Mouse (Mus musculus) left cerebral cortex, adult 18-20 months (tissue): ENCODE data around the gene Nkiras2. TPM values are rescaled to one million over a fixed set of nuclear protein-coding genes. Genes with fewer than 3 reads are reported as not detected.
A peak's percentile ranks its signal among the peaks of the same experiment; 100 is the strongest.
"Not testable (repeated sequence)": the region's sequence is repeated elsewhere in the genome, so short reads cannot be mapped to it uniquely, and the experiment has no call there.

Source experiments
- DNase-seq, 2 experiments: peaks; one replicate each; pipeline ENCODE4 v3.0.0; 2021 to 2022; ENCODE audit warnings: low spot score in 2 of 2, mixed read lengths in 1 of 2
- total RNA-seq, 2 experiments: library from RNA; stranded (reverse); gene quantifications; 2 replicates each; pipeline ENCODE4 v1.2.3; 2021

Nkiras2 gene
- total RNA-seq, 2 experiments from 2014 or later = 11.7 to 13.0 TPM

DNA sequence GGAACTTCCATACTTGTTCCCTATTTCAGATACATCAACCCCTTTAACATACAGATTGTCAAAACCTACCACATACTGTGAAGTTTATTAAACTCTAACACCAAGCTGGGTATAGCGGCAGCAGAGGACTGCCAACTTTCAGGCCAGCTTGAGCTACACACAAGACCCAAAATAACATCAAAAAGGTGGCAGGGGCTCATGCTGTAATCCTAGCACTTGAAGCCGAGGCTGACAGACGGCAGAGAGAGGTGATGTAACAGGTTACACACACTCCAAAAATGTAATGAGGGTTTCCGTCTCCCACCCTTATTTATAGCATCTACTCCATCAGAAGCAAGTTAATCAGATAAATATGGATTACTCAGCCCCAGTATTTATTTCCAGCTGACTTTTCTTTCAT, 23.5 kb upstream of the Nkiras2 start:
- no peak for DNase-seq

DNA sequence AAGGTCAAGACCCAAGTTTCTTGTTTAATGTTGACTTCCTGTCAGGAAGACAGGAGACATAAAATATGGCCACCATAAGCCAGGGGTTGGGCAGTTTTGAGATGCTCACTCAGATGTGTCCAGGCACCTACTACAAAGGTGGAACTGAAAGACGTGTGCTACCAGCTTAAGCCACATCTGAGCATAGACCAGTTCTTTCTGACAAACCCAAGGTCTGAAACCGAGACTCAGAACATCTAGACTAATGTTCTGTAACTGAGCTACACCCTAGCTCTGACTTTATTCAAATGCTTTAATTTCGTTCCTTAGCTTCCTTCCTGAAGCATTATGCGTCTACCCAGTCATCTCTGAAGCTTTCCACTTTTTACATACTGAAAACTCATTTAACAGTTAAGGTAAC, 21.0 kb upstream of the Nkiras2 start:
- no peak for DNase-seq

DNA sequence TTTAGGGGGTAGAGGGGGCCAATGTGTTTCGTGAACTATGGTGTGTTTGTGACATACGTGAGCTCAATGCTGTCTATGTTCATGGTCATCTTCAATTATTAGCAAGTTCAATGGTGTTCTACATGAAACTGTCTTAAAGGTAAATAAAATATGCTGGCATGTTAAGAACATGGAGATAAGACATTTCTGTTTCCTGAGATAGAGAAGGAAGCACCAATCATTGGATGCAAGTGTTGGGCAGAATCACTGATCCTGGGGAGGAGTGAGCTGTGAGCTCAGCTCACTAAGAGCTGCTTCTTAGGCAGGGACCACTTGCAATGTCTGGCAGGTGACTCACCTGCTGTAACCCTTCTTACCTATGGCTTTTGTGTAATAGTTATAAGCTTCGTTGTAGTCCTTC, 17.7 kb upstream of the Nkiras2 start:
- no peak for DNase-seq

DNA sequence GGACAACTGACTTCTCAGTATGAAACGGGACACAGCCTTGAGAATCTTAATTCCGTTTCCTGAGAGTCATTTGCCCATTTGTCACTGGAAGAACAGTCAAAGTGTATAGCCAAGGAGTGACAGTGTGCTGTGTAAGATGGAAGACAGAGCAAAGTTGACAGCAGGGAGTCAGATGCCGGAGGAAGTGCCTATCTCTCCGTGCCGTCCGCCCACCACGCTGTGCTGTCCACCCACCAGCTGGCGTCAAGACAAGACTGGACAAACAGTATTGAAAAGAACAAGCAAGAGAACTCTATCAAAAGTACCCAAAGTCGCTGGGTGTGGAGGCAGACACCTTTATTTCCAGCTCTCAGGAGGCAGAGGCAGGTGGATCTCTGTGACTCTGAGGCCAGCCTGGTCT, 15.9 kb upstream of the Nkiras2 start:
- no peak for DNase-seq

DNA sequence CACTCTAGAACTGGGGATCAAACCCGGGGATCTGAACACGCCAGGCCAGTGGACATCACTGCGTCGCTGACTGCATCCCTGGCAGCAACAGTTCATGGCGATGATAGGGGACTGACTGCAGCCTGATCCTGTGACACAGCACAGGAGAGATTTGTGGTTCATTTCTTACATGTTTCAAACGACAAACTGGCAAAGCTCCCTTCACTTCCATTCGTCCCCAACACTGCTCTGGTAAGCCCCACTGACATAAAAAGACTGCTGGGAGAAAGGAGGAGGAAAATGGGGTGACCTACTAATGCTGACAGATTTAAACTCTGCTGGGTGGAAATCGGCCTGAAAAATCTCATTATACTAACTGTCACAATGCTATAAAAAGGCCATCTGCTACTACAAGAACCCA, 15.2 kb upstream of the Nkiras2 start:
- no peak for DNase-seq

DNA sequence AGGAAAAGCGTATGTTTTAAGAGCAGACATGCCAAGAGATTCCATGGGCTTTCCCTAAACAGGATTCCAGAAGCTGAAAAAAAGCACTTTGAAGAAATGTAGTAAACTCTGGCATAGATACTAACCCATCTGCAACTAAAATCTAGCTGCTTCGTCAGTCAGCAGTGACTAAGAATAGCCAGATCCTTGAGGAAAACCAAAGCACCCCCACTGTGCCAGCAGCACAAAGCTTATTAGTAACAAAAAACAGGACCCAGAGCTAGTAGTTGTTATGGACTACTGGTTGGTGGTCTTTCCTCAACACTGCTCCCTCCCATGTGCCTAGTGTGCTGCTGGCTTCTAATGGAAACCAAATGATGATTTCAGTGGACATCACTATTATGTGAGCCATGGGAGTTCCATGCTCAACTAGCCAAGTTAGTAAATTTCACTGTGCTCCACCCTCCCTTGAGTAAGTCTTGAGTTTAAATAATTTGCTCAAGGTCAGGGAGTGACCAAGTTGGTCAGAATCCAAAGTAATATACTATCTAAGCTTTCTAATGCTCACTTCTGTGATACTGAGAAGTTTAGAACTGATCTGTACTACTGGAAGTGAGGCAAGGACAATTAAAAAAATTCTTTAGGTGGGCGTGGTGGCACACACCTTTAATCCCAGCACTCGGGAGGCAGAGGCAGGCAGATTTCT, 14.6 kb upstream of the Nkiras2 start:
- DNase-seq = peak in 1 of 2 experiments; percentile 19

DNA sequence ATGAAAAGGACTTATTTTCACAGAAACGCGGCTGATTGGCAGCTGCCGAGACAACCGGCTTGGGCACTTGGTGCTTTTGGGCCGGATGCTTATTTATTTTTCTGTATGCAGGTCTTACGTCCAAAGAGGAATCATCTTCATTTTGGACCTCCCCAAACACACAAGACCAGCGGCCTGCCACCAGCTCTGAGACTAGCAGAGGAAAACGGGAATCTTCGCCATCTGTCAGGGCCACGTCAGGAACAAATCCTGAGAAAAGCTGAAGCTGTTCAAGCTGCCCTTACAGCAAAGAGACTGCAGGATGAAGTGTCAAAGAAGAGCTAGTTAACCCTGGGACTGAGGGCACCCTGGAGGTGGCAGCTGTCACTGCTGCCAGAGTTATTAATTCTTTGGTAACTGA, 13.6 kb upstream of the Nkiras2 start:
- no peak for DNase-seq

DNA sequence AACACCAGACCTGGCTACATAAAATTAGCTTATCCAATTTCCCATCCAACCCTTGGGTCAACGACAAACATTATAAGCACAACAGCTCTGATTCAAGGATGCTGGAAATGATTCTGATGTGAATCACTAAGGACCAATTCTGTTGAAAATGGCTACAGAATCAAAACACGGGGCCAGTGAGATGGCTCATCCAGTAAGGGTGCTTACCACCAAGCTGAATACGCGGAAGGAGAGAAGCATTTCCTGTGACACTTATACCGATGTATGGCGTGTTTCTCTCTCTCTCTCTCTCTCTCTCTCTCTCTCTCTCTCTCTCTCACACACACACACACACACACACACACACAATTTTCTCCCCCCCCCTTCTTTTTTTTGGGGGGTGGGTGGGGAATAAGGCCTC, 11.9 kb upstream of the Nkiras2 start:
- DNase-seq = no peak

DNA sequence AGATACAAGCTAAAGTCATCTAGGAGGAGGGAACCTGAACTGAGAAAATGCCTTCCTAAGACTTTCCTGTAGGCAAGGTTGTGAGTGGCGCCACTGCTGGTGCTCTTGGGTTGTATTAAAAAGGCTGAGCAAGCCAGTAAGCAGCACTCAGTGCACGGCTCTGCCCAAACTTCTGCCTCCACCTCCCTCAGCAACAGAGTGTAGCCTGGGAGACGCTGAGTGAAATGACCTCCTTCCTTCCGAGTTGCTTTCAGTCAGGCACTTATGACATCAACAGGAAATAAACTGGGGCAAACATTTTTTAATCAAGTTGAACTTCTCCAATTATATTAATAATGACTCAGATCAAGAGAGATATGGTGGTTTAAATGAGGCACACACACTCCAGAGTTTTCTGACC, 10.2 kb upstream of the Nkiras2 start:
- no peak for DNase-seq

DNA sequence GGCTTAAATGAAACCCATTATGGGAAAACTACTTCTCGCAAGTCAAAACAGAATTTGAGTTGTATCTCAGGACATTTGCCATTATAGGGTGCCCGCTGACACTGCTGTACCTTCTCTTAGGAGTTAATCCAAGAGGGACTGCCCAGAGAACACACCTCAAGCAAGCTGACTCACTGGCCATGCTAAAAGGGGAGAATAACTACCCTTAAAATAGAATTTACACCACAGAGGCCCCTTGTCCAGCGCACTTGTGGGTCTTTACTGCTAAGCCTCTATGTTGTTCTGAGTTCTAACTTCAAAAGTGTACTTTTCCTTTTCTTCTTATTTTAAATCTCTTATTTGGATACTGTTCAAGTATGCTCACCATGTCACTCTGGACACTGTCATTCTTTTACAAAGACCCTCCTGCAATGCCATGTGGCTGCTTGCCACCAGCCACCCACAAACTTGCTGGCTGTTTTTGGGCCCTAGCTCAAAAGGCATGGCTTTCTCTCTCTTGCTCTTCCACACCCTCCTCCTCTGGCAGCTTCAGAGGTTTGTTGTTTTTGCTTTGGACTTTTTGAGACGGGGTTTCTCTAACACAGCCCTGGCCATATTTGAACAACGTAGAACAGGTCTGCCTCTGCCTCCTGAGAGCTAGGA, 9.6 kb upstream of the Nkiras2 start:
- DNase-seq = no peak

DNA sequence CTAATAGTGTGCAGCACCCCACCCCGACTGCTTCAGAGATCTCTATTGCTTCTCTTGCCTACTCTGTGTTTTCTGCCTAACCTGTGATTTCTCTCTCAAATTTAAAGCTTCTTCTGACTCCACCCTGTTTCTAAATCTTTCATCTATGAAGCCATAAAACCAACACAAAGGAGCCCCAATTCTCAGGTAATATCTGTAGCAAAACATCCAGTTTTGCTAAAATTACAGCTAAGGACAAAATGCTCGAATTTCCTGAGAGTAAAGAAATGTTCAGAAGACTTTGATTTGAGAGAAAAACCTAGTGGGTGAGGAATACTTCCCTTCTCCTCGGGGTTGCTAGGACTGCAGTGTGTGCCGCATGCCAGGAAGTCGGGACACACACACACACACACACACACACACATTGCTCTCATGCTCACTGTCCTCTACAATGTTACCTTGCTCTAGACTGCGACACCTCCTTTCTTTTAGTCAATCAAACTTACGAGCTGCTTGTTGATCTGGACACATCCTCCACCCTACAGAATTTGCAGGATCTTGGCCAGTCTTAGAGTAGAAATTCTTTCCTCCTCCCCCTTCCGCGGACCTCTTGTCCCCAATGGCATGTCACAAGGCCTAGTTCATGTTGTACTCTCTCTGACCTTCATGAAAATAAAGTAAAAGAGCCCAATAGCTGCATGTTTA, 8.9 kb upstream of the Nkiras2 start:
- no peak for DNase-seq

DNA sequence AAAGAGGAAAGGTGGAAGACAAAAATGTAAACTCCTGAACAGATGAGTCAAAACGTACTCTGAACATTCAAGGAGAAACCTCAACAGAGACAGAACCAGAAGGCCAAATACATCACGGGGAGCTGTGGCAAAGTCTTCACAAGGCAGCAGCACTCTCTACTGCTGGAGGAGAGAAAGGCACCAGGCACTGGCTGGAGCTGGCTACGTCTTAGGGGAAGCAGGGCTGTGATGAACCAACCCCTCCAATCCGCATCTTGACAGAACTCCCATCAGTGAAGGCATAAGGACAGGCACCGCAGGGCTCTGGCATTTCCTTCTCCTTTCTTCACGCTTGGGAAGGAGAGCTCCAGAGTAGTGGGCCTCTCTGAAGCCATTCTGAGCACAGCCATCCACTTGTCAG, 7.4 kb upstream of the Nkiras2 start:
- no peak for DNase-seq

DNA sequence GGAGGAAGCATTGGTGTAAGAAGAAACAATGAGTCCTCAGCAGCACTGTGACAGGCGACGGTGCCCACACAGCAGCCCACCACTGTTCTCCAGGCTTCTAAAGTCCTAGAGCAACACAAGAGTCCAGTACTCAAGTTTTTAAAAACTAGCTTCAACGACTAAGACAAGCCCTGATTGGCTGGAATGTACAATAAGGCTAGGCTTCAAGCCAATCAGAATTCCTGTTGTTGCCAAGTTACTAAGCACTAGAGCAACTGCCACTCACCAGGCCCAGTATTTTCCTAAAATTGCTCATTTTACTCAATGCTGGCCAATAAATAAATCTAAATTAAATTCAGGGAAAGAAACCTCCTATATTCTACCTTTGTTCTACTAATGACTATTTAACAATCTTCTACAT, 5.8 kb upstream of the Nkiras2 start:
- DNase-seq = no peak

DNA sequence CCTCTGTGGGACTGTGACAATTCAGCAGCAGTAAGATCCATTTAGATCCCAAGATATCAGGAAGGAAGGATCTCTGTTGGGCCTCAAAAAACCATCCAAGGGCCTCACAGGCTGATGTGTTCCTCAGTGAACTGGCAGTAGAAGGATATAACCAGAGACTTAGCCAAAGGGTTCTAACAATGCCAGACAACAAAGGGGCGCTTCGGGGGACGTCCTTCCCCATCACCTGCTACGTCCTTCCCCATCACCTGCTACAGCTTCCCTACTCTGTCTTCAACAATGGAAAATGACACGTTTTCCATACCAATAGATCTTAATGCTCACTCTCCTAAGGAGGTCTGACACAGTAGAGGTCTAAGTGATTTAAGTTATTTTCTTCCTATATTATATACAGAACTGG, 2.7 kb upstream of the Nkiras2 start:
- DNase-seq = no peak

DNA sequence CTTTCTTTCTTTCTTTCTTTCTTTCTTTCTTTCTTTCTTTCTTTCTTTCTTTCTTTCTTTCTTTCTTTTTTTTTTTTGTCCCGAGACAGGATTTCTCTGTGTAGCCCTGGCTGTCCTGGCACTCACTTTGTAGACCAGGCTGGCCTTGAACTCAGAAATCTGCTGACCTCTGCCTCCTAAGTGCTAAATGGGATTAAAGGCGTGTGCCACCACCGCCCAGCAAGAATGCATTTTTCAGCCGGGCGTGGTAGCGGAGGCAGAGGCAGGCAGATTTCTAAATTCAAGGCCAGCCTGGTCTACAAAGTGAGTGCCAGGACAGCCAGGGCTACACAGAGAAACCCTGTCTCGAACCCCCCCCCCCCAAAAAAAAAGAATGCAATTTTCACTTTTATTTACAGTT, 2.2 kb upstream of the Nkiras2 start:
- not testable (repeated sequence) for DNase-seq

DNA sequence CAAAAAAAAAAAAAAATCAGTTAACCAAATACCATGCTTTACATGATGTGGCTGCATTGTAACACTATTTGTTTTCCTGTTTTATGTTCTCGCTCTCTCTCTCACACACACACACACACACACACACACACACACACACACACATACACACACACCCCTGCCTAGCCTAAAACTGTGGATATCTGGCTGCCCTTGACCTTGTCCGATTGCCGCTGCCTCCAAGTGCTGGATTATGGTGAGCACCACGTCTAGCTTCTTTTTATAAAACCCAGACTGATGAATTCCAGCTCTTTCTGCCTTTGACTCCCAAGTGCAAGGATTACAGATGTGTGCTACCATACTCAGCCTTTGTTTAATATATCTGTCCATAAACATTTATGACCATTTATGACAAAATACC, 1.6 kb upstream of the Nkiras2 start:
- no peak for DNase-seq

DNA sequence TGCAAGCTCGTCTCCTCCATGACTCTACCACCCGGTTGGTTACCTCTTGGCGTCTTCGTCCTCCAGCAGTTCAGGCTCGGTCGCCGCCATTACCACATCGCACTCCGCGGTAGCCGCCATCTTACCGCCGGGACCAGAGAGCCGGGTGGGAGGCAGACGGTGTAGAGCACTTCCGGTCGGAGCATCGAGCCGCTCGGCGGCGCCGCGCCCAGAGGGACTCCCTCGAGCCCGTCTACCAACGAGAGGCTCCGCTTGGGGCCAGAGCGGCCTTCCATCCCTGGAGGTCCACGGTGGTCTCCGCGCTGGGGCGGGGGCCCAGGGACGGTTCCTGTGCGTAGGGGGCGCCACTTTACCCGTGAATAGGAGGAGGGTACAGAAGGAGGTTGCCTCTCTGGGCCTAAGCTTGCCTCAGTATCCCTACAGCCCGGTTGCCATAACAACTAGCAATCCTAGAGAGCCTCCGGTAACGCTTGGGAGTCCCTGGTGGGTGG, 486 bp downstream of the Nkiras2 start:
- peak; percentile 92 to 96 for DNase-seq

DNA sequence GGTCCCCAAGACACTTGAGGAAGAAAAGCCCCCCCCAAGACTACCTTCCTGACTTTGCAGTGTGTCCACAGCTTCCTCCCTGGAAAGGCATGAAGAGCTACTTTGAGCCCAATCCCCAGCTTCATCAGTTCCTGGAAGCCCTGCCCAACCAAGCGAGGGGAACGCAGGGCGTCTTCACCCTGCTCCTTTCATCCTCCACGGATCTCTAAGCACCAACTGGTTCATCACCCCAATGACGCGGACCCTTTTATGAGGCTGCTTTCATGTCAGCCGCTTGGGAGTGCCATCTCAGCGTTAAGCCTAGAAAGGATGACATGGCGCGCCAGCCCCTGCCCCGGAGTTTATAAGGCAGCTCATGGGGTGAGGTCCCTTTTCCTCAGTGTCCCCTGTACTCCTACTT, 938 bp downstream of the Nkiras2 start, which contains the start of gene Dnajc7:
Gene Dnajc7 (minus strand): TSS at position 187 of the 400 bp plus-strand sequence.
- no peak for DNase-seq

DNA sequence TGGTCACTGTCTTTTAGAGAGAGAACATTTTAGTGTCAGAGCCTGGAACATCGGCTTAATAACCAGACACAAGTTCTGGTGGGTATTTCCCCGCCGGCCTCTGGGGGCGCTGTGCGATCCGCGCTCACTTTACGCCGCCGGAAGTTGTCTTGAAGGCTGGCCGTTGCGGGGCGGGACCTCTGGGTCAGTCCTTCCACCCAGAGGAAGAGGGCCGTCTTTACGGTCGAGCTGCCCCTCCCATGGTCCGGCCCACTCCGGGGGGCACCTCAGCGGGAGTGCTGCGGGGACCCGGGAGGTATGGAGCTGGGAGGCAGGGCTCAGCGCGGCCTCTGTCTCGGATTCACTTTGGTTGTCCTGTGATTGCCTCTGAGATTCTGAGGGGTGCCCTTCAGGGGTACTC, 3.7 kb downstream of the Nkiras2 start:
- peak; percentile 96 to 98 for DNase-seq

DNA sequence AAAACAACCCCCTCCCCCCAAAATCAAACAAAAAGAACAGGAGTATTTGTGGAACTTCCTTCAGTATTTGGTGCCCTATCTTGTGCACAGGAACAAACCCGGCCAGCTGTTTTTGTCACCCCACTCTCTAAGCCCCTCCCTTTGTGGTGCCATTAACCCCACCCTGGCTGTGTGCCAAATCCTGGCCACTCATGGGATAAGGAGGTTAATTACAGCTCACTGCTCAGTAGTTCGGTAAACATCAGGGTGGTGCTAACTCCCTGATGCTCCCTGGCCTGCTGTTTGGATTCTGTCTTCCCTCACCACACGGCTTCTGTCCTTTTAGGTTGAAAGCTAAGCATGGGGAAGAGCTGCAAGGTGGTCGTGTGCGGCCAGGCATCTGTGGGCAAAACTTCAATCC, 4.8 kb downstream of the Nkiras2 start:
- DNase-seq = no peak

DNA sequence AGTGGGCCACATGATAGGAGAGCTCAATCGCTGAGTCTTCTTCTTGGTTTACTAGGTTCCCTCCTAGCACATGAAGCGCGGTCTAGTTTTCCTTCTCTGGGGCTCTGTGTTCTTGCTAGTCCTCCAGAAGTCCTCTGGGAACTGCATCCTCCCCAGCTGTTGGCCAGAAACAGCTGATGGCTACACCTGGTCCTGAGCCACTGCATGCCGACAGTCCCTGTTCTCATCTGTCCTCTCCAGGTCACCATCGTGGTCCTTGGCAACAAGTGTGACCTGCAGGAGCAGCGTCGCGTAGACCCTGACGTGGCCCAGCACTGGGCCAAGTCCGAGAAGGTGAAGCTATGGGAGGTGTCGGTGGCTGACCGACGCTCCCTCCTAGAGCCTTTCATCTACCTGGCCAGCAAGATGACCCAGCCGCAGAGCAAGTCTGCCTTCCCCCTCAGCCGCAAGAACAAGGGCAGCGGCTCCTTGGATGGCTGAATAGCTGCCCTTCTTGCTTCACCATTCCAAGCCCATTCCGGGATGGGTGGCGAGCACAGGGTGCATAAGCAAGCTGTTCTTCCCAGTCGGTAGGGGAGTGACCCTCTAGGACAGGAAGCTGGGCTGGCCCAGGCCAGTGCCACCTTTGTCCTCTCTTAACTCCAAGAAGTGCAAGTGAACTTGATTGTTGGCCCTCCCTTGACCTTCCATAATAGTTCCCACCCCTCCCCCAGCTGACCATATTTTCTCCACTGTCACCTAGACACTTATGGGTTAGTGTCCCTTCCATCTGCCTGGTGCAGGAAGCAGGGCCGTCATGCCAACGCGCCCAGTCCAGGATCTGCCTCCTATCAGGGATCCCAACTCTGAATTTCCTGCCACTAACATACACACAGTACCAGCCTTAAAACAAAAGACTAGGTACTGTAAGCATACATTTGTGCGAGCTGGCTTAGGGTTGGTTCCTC, 7.0 kb downstream of the Nkiras2 start:
- DNase-seq = no peak
